Mouse (Mus musculus): ENCODE measurements around the gene Heatr5b. TPM values are rescaled to one million over a fixed set of nuclear protein-coding genes. Genes with fewer than 3 reads are reported as not detected.

The Heatr5b gene
- total RNA-seq, 2 experiments from 2014 or later: 55.2 to 59.9 TPM

Other genes starting within 250 kb of the Heatr5b start
- 10 to 100 TPM; 59.1 to 68.3 TPM for gene Strn, start 98.2 kb downstream of the Heatr5b start, total RNA-seq (2021)
- 10 to 100 TPM; 39.9 to 41.8 TPM for gene Gpatch11, start 203 bp upstream of the Heatr5b start, total RNA-seq (2021)
- 1 to 10 TPM; 4.3 to 4.8 TPM for gene Eif2ak2, start 47.2 kb upstream of the Heatr5b start, total RNA-seq (2021)
- not detected for gene Sult6b1, start 71.6 kb upstream of the Heatr5b start, total RNA-seq (2021)
- 10 to 100 TPM; 26.8 to 27.6 TPM for gene Cebpzos, start 81.1 kb upstream of the Heatr5b start, total RNA-seq (2021)
- 10 to 100 TPM; 32.2 to 38.3 TPM for gene Cebpz, start 101.7 kb upstream of the Heatr5b start, total RNA-seq (2021)
- 10 to 100 TPM; 51.9 to 61.6 TPM for gene Ndufaf7, start 101.8 kb upstream of the Heatr5b start, total RNA-seq (2021)
- gene Prkd3, start 185.5 kb upstream of the Heatr5b start, total RNA-seq (2021): 10 to 100 TPM; 13.2 to 13.5 TPM
- 10 to 100 TPM; 11.8 to 14.0 TPM for gene Qpct, start 216.5 kb upstream of the Heatr5b start, total RNA-seq (2021)

All from layer of hippocampus, postnatal 36 days (tissue).